In genomic region chr7:141476981-141477370, GRCm38 (mm10) we compare ENCODE assay signal across 8 mouse cellular contexts. TPM values are rescaled to one million over a fixed set of nuclear protein-coding genes. Genes with fewer than 3 reads are reported as not detected.
A peak's percentile ranks its signal among the peaks of the same experiment; 100 is the strongest.
DNase-seq lines count a peak whose midpoint lies in the region; ATAC-seq and TF ChIP-seq lines count a peak whose summit lies in the region.

No protein-coding gene starts in this region.

- no peak for DNase-seq in heart, adult 2 months
- DNase-seq in heart, postnatal 36 days: no peak
- DNase-seq in Patski (ENCODE audit: low read depth, low spot score): no peak
- DNase-seq in hindbrain, embryonic 14.5 days (ENCODE audit: low spot score): no peak
- DNase-seq in lung, postnatal 4 days: peak; percentile 61 to 74
- DNase-seq in left cerebral cortex, adult 18-20 months (ENCODE audit: low spot score in 2 of 2): no peak
- no peak for DNase-seq in embryo, embryonic 10 days (ENCODE audit: low spot score)
- DNase-seq in gastrocnemius, postnatal 4 days (ENCODE audit: low spot score in 2 of 2): no peak

- intact Hi-C loops in heart, adult 2 months (cut with DNase I): no loop called here
- intact Hi-C loops in heart, postnatal 36 days (cut with DNase I): no loop called here

- peak overlapping the region; percentile 91 for H3K27ac ChIP-seq in heart, adult 2 months
- H3K27ac ChIP-seq in hindbrain, embryonic 14.5 days: peak overlapping the region; percentile 41; the same call in 1 of the 2 replicates

- peak; percentile 1 for ATAC-seq in Patski
- no peak for ATAC-seq in hindbrain, embryonic 14.5 days (ENCODE audit: low FRiP score)

- TF ChIP-seq POLR2A in heart, adult 2 months (IDR thresholded peaks at IDR 0.05; ENCODE audit: insufficient read depth, low read depth, low read length): no peak

- in situ Hi-C loops in Patski (cut with MboI; ENCODE audit: low pct_unique_long_range_greater_than_20kb): loop anchor here (5.0 kb wide), 1 partner anchor 100 kb away; no protein-coding TSS in a partner anchor

- H3K9ac ChIP-seq in heart, adult 2 months (ENCODE audit: low read depth, low read length): peak overlapping the region; percentile 81
- H3K9ac ChIP-seq in hindbrain, embryonic 14.5 days: no peak overlapping the region

- POLR2A ChIA-PET in Patski (lab: Charles Lee): interaction anchor here (0.8 to 7.0 kb wide), 6 partner anchors 8 to 48 kb away, joined by 3 to 64 read pairs (median 3); partner anchors contain the start of gene Cd151

- no peaks in the 10 kb centered on the region; the same call in 1 of the 2 replicates for H3K79me2 ChIP-seq in heart, adult 2 months (replicated peaks; ENCODE audit: control insufficient read depth, insufficient read depth, low read length)

- TF ChIP-seq EP300 in heart, adult 2 months (IDR thresholded peaks at IDR 0.05; ENCODE audit: insufficient read depth, low read depth, low read length): no peak

- H3K9me3 ChIP-seq in hindbrain, embryonic 14.5 days (ENCODE audit: control insufficient read depth, low read length): no peaks in the 10 kb centered on the region

- H3K27me3 ChIP-seq in heart, adult 2 months (ENCODE audit: control insufficient read depth, insufficient read depth, low read length): no peaks in the 10 kb centered on the region
- no peaks in the 10 kb centered on the region for H3K27me3 ChIP-seq in Patski
- H3K27me3 ChIP-seq in hindbrain, embryonic 14.5 days (ENCODE audit: control insufficient read depth, insufficient read depth, low read length): 0 out of 2 replicates have a peak, but pooled peaks cover 7% of the 10 kb centered on the region

- H3K4me3 ChIP-seq in heart, adult 2 months: peak overlapping the region; percentile 95
- no peak overlapping the region for H3K4me3 ChIP-seq in hindbrain, embryonic 14.5 days (replicated peaks; ENCODE audit: low read length)

- TF ChIP-seq CTCF in heart, adult 2 months (IDR thresholded peaks at IDR 0.05): peak; percentile 24; the same call in 1 of the 2 replicates
- no peak for TF ChIP-seq CTCF in Patski (IDR thresholded peaks at IDR 0.05)

- H3K36me3 ChIP-seq in heart, adult 2 months (ENCODE audit: control insufficient read depth, insufficient read depth, low read length): no peaks in the 10 kb centered on the region
- H3K36me3 ChIP-seq in hindbrain, embryonic 14.5 days (replicated peaks; ENCODE audit: control insufficient read depth, insufficient read depth): peaks cover 9% of the 10 kb centered on the region

- WGBS in heart, adult 2 months: 11% methylated on average over 7 of the region's 7 CpGs
- 28% methylated on average over 7 of the region's 7 CpGs for WGBS in hindbrain, embryonic 14.5 days

- peaks cover 23% of the 10 kb centered on the region for H3K4me1 ChIP-seq in heart, adult 2 months (ENCODE audit: control insufficient read depth, insufficient read depth, low read length)
- H3K4me1 ChIP-seq in hindbrain, embryonic 14.5 days (replicated peaks; ENCODE audit: control insufficient read depth, insufficient read depth, low read length): peaks cover 20% of the 10 kb centered on the region

- peak overlapping the region; percentile 63 for H3K4me2 ChIP-seq in hindbrain, embryonic 14.5 days (replicated peaks)

- CTCF ChIA-PET in Patski (lab: Charles Lee): interaction anchor here (0.6 to 3.1 kb wide), 8 partner anchors 9 to 194 kb away, joined by 3 to 16 read pairs (median 3); partner anchors contain the start of gene Cd151

RNA-seq across cellular contexts. Expression of gene Tspan4, which starts 1.9 kb away (rescaled TPM):
- 10 to 100 TPM; 17.1 to 40.0 TPM for total RNA-seq in heart, adult 2 months (2021)
- 61.9 and 77.5 TPM in 2 replicates for polyA plus RNA-seq in heart, adult 2 months (2012; rRNA removed)
- total RNA-seq in heart, postnatal 36 days (2021): 10 to 100 TPM; 27.3 to 44.1 TPM
- polyA plus RNA-seq in Patski (2021): 479 TPM
- 61.0 and 62.2 TPM in 2 replicates for polyA plus RNA-seq in hindbrain, embryonic 14.5 days (2014; fragmentation: Nextera tagmentation; extraction: Ambion mirVana)
- total RNA-seq in left cerebral cortex, adult 18-20 months (2021): 10 to 100 TPM; 10.3 to 11.6 TPM
- 10 to 100 TPM; 19.6 to 19.7 TPM for total RNA-seq in gastrocnemius, postnatal 4 days (2021)

RNA-seq across cellular contexts. Expression of gene Polr2l, which starts 2.0 kb away (rescaled TPM):
- 10 to 100 TPM; 71.7 to 82.8 TPM for total RNA-seq in heart, adult 2 months (2021)
- 62.6 and 64.4 TPM in 2 replicates for polyA plus RNA-seq in heart, adult 2 months (2012; rRNA removed)
- 10 to 100 TPM; 76.0 to 83.7 TPM for total RNA-seq in heart, postnatal 36 days (2021)
- 55.2 TPM for polyA plus RNA-seq in Patski (2021)
- polyA plus RNA-seq in hindbrain, embryonic 14.5 days (2014; fragmentation: Nextera tagmentation; extraction: Ambion mirVana): 81.9 and 93.0 TPM in 2 replicates
- total RNA-seq in left cerebral cortex, adult 18-20 months (2021): 10 to 100 TPM; 36.6 to 41.6 TPM
- total RNA-seq in gastrocnemius, postnatal 4 days (2021): 10 to 100 TPM; 35.3 to 35.9 TPM

RNA-seq across cellular contexts. Expression of gene Cd151, which starts 9.8 kb away (rescaled TPM):
- 100 to 1,000 TPM; 272 to 334 TPM for total RNA-seq in heart, adult 2 months (2021)
- 395 and 491 TPM in 2 replicates for polyA plus RNA-seq in heart, adult 2 months (2012; rRNA removed)
- 100 to 1,000 TPM; 299 to 300 TPM for total RNA-seq in heart, postnatal 36 days (2021)
- 551 TPM for polyA plus RNA-seq in Patski (2021)
- polyA plus RNA-seq in hindbrain, embryonic 14.5 days (2014; fragmentation: Nextera tagmentation; extraction: Ambion mirVana): 47.0 and 50.4 TPM in 2 replicates
- 10 to 100 TPM; 28.9 to 29.1 TPM for total RNA-seq in left cerebral cortex, adult 18-20 months (2021)
- 10 to 100 TPM; 87.2 to 88.8 TPM for total RNA-seq in gastrocnemius, postnatal 4 days (2021)

RNA-seq across cellular contexts. Expression of gene Cracr2b, which starts 16.1 kb away (rescaled TPM):
- 10 to 100 TPM; 15.4 to 19.4 TPM for total RNA-seq in heart, adult 2 months (2021)
- 23.8 and 35.0 TPM in 2 replicates for polyA plus RNA-seq in heart, adult 2 months (2012; rRNA removed)
- 10 to 100 TPM; 24.1 to 24.2 TPM for total RNA-seq in heart, postnatal 36 days (2021)
- 9.9 TPM for polyA plus RNA-seq in Patski (2021)
- polyA plus RNA-seq in hindbrain, embryonic 14.5 days (2014; fragmentation: Nextera tagmentation; extraction: Ambion mirVana): 3.7 and 8.1 TPM in 2 replicates
- total RNA-seq in left cerebral cortex, adult 18-20 months (2021): 1 to 10 TPM; 3.7 to 4.5 TPM
- 1 to 10 TPM; 8.9 to 9.3 TPM for total RNA-seq in gastrocnemius, postnatal 4 days (2021)

RNA-seq across cellular contexts. Expression of gene Pnpla2, which starts 22.0 kb away (rescaled TPM):
- 100 to 1,000 TPM; 398 to 572 TPM for total RNA-seq in heart, adult 2 months (2021)
- polyA plus RNA-seq in heart, adult 2 months (2012; rRNA removed): 597 and 669 TPM in 2 replicates
- 100 to 1,000 TPM; 552 to 604 TPM for total RNA-seq in heart, postnatal 36 days (2021)
- polyA plus RNA-seq in Patski (2021): 90.7 TPM
- 15.3 and 18.4 TPM in 2 replicates for polyA plus RNA-seq in hindbrain, embryonic 14.5 days (2014; fragmentation: Nextera tagmentation; extraction: Ambion mirVana)
- 10 to 100 TPM; 23.6 to 24.8 TPM for total RNA-seq in left cerebral cortex, adult 18-20 months (2021)
- total RNA-seq in gastrocnemius, postnatal 4 days (2021): 100 to 1,000 TPM in 1 of 2 experiments, 10 to 100 TPM in 1; 98.6 to 133 TPM

Comparison
In these comparisons a context has a peak if more than half of its experiments do, and no peak if none do; other contexts are left out.
1. DNase-seq: peak in lung, postnatal 4 days (2 of 2); none in heart, adult 2 months (0 of 2), heart, postnatal 36 days (0 of 2), Patski (single experiment), hindbrain, embryonic 14.5 days (single experiment), left cerebral cortex, adult 18-20 months (0 of 2), embryo, embryonic 10 days (single experiment) and gastrocnemius, postnatal 4 days (0 of 2).